Mouse (Mus musculus) megakaryocyte-erythroid progenitor cell, adult 5-6 weeks (primary cell): ENCODE measurements around the gene Mif4gd. TPM values are rescaled to one million over a fixed set of nuclear protein-coding genes. Genes with fewer than 3 reads are reported as not detected.

Source experiments
- ATAC-seq: replicated peaks from 2 replicates; pipeline ENCODE4 v1.8.0; 2016; ENCODE audit warnings: mild to moderate bottlenecking, inconsistent platforms; ENCODE audit not compliant: severe bottlenecking, poor library complexity, low FRiP score, low TSS enrichment
- total RNA-seq, 2 experiments: library from RNA; stranded (forward) in 1 of 2; stranded (reverse) in 1 of 2; fragments of 200-1000, 215-1000 nt in 1 of 2; fragments of >200 nt in 1 of 2; fragmentation: Nextera tagmentation in 1 of 2; gene quantifications; 2 replicates each; pipeline ENCODE4 v1.2.3; 2014 to 2017

The Mif4gd gene
- total RNA-seq, 2 experiments from 2014 or later = 45.4 to 55.4 TPM

DNA sequence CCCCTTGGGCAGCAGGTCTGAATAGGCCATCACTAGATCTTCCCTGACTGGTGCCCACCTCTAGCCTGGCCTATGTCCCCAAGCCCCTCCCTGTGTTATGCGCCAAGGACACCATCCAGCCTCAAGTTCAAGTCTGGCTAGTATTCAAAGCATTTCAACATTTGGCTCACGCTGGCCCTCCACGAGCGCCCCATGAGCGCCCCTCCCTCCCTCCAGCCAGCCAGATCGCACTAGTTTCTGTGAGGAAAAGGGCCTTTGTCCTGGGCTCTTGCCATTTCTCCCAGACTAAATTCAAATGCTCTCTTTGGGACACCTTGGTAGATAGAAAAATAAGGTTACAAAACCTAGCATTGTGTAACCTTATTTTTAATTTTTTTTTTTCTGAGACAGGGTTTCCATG, 3.1 kb upstream of the Mif4gd start:
- ATAC-seq = no peak

- no peak for ATAC-seq
These were observed 2.5 kb upstream of the Mif4gd start for GRCm38 (mm10) chr11:115615108-115615825.

DNA sequence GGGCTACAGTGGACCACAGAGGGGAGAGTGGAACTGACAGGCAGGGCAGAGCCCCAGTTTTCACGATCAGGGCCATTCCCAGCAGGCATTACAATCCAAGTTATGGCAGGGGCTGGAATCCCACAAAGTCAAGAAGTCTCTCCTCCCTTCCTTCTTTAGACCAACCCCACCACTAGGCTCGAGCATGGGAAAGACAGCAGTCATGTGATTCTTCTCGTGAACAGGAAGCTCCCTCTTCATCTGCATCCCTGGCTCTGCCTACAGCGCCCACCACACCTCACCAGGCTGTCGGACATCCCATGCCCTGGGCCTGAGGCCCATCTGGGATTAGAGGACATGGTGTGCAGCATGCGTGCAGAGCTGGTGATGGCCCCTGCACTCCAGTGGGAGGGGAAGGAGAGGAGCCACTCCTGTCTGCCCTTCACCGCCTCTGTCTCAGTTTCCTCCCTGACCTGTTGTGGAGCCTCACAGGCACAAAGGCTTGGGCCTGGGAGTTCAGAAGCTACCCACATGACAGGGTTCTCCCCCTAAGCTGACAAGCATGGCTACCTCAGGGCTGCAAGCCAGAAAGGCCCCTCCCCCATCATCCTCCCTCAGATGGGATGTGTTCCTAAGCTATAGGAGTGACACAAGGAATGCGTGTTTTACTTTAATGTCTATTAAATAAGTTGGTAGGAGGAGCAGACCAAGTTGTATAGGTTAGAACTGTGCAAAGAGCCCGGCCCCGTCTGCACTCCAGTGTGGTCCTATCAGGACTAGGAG, 1.8 kb upstream of the Mif4gd start:
- ATAC-seq = no peak

DNA sequence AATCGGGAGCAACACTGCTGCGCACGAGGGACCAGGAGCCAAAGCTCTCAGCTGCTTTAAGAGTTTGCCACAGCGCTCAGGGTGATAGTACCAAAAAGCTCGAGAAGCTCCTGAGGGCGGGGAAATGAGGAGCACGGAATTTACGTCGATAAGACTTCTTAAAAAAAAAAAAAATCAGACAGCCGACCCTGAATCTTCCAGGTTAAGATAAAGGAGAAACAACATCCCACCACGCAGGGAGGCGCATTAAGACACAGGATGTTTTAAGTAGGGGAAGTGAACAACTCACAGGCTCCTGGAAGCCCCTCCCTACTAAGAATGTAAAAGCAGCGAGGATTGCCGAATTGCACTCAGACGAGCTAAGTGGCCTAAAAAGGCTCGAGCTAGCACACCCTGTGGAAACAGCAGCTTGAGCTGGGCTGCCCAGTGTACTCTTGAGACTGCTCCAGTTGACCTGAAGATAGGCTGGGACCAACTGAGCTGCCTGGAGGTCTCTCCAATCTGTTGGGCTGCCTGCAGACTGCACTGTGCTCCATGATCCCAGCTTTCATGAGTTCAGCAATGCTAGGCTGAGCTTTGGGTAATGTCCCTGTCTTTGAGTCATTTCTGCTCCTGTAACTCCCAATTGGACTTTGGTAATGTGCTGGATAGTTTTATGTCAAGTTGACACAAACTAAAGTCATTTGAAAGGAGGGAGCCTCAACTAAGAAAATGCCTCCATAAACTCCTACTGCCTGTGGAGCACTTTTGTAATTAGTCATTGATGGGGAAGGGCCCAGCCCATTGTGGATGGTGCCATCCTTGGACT, 573 bp upstream of the Mif4gd start:
- peak; percentile 58 for ATAC-seq

GRCm38 (mm10) chr11:115612059-115612409, 735 bp downstream of the Mif4gd start:
- ATAC-seq = peak; percentile 36; the same call in 1 of the 2 replicates

GRCm38 (mm10) chr11:115611173-115611572, 1.6 kb downstream of the Mif4gd start:
- ATAC-seq = no peak

GRCm38 (mm10) chr11:115609576-115609975, 3.2 kb downstream of the Mif4gd start:
- ATAC-seq = no peak

GRCm38 (mm10) chr11:115608421-115609399, 4.1 kb downstream of the Mif4gd start:
- no peak for ATAC-seq

GRCm38 (mm10) chr11:115606733-115607132, 6.0 kb downstream of the Mif4gd start:
- no peak for ATAC-seq

DNA sequence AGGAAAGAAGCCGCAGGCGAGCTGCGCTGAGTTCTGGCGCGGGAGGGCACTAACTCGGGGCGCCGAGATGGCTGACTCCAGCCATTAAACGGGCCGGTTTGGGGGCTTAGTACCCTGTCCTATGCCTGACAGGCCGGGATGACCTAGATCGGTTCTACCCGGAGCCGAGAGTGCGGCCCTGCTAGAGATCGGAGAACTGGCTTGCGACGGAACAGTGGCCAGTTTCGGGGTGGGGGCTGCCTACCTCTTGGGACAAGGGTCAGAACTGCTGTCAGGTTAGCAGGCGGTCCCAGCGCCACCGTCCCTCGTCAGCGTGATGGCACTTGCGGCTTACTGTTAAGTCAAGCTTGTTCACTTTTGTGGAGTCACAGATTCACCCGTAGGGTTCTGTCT, 8.5 kb downstream of the Mif4gd start:
- peak; percentile 7; the same call in 1 of the 2 replicates for ATAC-seq

DNA sequence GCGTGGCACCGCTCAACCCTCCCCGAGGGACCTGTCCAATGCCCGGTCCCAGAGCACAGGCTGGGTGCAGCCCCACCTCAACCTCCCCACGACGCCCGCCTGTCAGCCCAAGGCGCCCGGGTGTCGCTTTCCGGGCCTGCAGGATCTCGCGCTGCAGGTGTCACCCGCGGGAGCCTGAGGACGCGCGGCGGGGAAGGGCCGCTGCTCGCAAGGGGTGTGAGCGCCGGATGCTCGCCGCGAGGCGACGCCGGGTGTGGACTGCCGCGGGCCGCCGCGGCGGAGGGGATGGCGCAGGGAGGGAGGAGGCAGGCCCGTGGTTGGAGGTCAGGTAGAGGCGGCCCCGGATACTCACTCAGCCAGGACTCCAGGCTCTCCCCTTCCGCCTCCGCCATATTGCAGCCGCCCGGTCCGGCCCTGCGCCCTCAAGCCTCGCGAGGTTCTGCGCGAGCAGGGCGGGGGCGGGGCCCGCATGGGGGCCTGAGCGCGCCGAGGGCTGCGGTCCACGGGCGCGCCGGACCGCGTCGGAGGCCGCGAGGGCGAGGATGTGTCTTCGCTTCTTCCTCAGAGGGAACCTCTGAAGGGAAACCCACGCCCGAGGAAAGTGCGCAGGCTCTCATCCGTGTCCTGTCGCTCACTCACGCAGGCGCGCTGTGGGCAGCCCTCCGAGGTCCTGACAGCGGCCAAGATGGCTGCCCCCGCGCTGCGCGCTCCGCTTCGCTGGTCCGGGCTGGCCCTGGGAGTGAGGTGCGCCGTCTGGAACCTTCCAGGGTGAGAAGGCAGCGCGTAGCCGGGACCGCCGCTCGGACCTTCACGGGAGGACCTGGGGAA, 9.1 kb downstream of the Mif4gd start, which contains the start of the genes Mrps7 and Gga3:
Mrps7 (plus strand) TSS at position 450 of the 828 bp plus-strand sequence.
Gga3 (minus strand) TSS at position 576 of the 828 bp plus-strand sequence.
- ATAC-seq = peak; percentile 84

DNA sequence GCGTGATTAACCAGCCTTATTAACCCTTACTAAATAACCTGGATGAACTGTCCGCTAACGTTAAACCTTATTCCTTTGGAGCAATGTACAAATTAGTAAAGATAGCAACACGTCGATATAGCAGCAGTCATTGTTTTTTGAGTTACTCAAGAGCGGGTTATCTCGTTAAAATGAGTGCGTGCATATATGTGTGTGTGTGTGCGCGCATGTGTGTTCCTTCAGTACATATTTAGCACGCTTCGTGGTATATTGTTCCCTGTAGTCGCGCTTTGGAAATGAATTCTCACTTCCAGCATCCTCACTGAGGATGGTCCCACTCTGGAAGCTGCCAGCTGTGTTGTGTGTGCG, 9.7 kb downstream of the Mif4gd start:
- ATAC-seq = peak; percentile 4; the same call in 1 of the 2 replicates

DNA sequence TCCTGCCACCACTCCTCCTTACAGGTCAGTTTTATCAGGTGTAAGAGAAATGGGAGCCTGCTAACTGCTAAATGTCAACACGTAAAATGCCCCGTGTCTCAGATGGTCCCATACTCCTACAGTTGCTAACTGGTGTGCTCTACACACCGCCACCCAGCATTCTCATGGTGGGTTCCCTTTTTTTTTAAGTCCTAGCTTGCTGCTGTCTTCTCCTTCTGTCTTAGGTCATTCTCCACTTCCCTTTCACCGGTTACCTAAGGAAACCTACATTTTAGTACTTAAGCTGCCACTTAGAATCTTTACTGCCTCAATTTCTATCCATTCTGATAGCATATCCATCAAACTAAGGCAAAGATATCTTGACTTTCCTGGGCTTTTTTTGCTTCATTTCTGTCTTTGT, 11.6 kb downstream of the Mif4gd start:
- no peak for ATAC-seq

- ATAC-seq = no peak
These were observed 12.0 kb downstream of the Mif4gd start for GRCm38 (mm10) chr11:115600743-115601142.

GRCm38 (mm10) chr11:115599722-115600121, 13.0 kb downstream of the Mif4gd start:
- ATAC-seq = no peak

DNA sequence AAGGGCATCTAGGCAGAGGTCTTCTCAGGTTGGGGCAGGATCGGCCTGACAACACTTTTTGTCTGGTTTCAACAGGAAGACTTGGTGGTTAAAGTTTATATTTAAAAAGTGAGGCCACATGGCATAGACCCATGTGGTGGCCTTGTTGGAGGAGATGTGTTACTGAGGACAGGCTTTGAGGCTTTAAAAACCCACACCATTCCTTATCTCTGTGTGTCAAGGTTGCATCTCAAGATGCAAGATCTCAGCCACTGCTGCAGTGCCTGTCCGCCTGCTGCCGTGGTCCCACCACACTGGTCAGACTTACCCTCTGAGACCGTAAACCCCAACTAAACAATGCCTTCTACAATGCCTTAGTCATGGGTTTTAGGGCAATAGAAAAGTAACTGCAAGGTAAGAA, 14.5 kb downstream of the Mif4gd start:
- 0 out of 2 replicates have a peak, but pooled peaks have one; percentile 30 for ATAC-seq

GRCm38 (mm10) chr11:115595209-115595608, 17.6 kb downstream of the Mif4gd start:
- no peak for ATAC-seq

GRCm38 (mm10) chr11:115590526-115591075, 22.2 kb downstream of the Mif4gd start:
- no peak for ATAC-seq
